Mouse (Mus musculus): ENCODE data around the gene Mum1.
"Not testable (repeated sequence)": the region's sequence is repeated elsewhere in the genome, so short reads cannot be mapped to it uniquely, and the experiment has no call there.

The Mum1 gene

GRCm38 (mm10) chr10:80208248-80208647 is 18.0 kb upstream of the Mum1 start:
- DNase-seq (ENCODE audit: low read depth): no peak

- DNase-seq (ENCODE audit: low read depth): no peak
These were observed 17.3 kb upstream of the Mum1 start for GRCm38 (mm10) chr10:80208841-80209371.

- DNase-seq (ENCODE audit: low read depth): not testable (repeated sequence)
These were observed 14.6 kb upstream of the Mum1 start for GRCm38 (mm10) chr10:80211547-80212103.

- DNase-seq (ENCODE audit: low read depth): no peak
These were observed 11.0 kb upstream of the Mum1 start for GRCm38 (mm10) chr10:80215048-80215772.

- DNase-seq (ENCODE audit: low read depth): no peak
These were observed 5.6 kb upstream of the Mum1 start for GRCm38 (mm10) chr10:80220676-80221075.

- not testable (repeated sequence) for DNase-seq (ENCODE audit: low read depth)
These were observed 3.1 kb upstream of the Mum1 start for GRCm38 (mm10) chr10:80223137-80223536.

GRCm38 (mm10) chr10:80226071-80226415 is 191 bp upstream of the Mum1 start:
- DNase-seq (ENCODE audit: low read depth): no peak

GRCm38 (mm10) chr10:80227166-80227539 is 919 bp downstream of the Mum1 start:
- peak; percentile 8 for DNase-seq (ENCODE audit: low read depth)

GRCm38 (mm10) chr10:80227877-80228775 is 1.9 kb downstream of the Mum1 start:
- no peak for DNase-seq (ENCODE audit: low read depth)

- no peak for DNase-seq (ENCODE audit: low read depth)
These were observed 10.1 kb downstream of the Mum1 start for GRCm38 (mm10) chr10:80236145-80236825.

GRCm38 (mm10) chr10:80237020-80237419 is 10.8 kb downstream of the Mum1 start:
- no peak for DNase-seq (ENCODE audit: low read depth)

- no peak for DNase-seq (ENCODE audit: low read depth)
These were observed 12.1 kb downstream of the Mum1 start for GRCm38 (mm10) chr10:80238306-80238705.

GRCm38 (mm10) chr10:80239791-80240190 is 13.6 kb downstream of the Mum1 start:
- no peak for DNase-seq (ENCODE audit: low read depth)

- no peak for DNase-seq (ENCODE audit: low read depth)
These were observed 15.9 kb downstream of the Mum1 start for GRCm38 (mm10) chr10:80242088-80242487.

- DNase-seq (ENCODE audit: low read depth): no peak
These were observed 16.4 kb downstream of the Mum1 start for GRCm38 (mm10) chr10:80242607-80243006.

GRCm38 (mm10) chr10:80244791-80245399 is 18.7 kb downstream of the Mum1 start:
- DNase-seq (ENCODE audit: low read depth): no peak

GRCm38 (mm10) chr10:80245600-80245999 is 19.4 kb downstream of the Mum1 start:
- DNase-seq (ENCODE audit: low read depth): peak; percentile 92

- no peak for DNase-seq (ENCODE audit: low read depth)
These were observed 21.6 kb downstream of the Mum1 start for GRCm38 (mm10) chr10:80247849-80248248.

- not testable (repeated sequence) for DNase-seq (ENCODE audit: low read depth)
These were observed 22.2 kb downstream of the Mum1 start for GRCm38 (mm10) chr10:80248437-80248836.

GRCm38 (mm10) chr10:80248971-80249640 is 22.9 kb downstream of the Mum1 start, which contains the start of gene Ndufs7:
Ndufs7 (plus strand) TSS chr10:80249121.
- DNase-seq (ENCODE audit: low read depth): peak; percentile 90

GRCm38 (mm10) chr10:80250059-80250458 is 23.8 kb downstream of the Mum1 start:
- no peak for DNase-seq (ENCODE audit: low read depth)

All from c-Kit-positive CD71-positive TER-119-negative erythroid progenitor cells, embryonic 14.5 days (primary cell).